Mouse (Mus musculus) T-helper 1 cell (primary cell): ENCODE results near the gene Bcl2l11.
"Not testable (repeated sequence)": the region's sequence is repeated elsewhere in the genome, so short reads cannot be mapped to it uniquely, and the experiment has no call there.

Source experiments
- in situ Hi-C: fragments of 300-600 bp; cut with MboI, MseI; formaldehyde crosslinking; loops from one replicate; pipeline ENCODE4 v1.15.1; 2025; ENCODE audit warnings: high pct_unique_total_duplicates

Bcl2l11 gene

DNA sequence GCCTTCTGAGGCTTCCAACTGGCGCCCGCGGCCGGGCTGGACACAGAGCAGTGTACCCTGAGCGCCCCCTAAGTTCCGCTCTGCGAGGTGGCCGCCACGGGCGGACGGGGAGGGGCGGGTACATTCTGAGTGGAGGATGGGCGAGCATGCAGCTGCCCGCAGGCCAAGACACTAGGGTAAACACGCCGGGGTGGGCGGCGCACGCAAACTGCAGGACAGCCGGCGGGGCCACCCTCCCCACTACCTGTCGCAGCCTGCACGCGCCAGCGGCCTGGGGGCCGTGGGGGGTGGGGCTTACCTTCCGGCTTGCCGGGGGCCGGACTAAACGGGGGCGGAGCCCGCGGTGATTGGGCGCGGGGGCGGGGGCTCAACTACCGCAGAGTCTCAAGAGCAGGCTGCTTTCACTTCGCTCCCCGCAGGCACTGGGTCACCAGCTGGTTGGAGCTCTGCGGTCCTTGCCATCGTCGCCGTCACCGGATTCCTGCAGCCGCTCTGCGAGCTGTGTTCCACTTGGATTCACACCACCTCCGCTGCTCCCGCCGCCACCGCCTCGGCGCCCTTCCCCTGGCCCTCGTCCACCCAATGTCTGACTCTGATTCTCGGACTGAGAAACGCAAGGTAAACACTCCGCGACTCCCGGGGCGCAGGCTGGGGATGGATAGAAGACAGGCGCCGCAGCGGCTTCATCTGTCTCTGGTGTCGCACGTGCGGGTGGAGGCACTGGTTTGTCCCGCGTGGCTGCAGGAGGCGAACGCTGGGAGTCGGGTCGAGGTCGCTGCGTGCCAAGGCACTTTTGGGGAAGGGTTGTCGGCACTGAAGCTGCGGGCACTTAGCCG, at the start of gene Bcl2l11:
Gene Bcl2l11, plus strand, starts transcription at position 404 of the 836 bp plus-strand sequence.
- in situ Hi-C loops, result no loop called here

DNA sequence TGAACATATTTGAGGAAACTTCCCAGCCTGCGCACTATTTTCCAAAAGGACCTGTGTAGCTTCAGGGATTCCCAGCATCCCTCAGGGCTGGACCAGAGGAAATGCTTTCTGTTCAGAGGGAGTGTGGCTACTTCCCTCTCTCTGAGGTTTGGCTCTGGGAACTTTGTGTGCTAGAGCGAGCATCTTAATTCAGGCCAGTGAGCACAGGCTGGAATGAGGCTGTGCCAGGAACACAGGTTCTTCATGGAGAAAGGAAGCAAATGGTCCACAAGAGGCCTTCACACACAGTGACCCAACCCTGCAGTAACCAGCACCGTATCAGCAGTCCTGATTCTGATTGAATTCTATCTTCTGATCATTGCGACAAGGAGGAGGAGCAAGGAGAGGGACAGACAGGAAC, 48.9 kb upstream of the Bcl2l11 start:
- in situ Hi-C loops, result loop anchor here (5.0 kb wide), 1 partner anchor 45 kb away; no protein-coding TSS in a partner anchor

DNA sequence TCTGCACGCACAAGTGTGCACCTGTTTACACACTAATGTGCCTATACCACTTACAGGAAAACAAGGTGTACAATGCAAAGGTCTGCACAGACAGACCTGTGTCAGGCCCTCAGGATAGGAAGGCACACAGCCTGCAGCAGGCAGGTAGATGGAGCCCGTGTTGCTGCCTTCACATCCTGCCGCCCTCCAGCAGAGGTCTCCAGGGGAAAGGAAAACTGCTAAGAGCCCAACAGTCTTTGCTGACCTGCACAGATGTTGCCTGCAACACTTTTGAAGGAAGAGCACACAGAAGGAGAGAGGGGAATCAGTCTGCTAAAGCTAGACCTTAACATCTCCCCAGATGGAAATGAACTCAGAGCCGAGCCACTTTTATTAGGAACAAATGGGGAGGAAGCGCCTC, 47.0 kb upstream of the Bcl2l11 start:
- in situ Hi-C loops, result loop anchor here (5.0 kb wide), 1 partner anchor 43 kb away; no protein-coding TSS in a partner anchor

DNA sequence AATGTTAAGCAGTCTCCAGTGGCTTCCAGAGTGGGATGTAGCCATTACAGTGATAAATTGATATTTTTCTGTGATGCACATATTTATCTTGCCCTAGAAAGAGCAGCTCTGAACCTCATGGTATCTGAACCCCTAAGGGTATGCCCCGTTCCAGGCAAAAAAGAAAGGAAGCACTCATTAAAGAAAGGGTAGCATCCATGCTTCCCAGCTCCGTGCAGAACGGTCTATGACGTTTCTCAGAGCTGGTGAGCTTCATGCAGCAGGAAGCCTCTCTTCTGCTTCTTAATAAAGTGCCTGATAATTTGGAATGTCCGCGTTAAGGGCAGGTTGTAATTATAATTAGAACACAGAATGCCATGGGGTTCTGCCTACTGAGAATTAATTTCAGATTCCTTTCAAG, 46.5 kb upstream of the Bcl2l11 start:
- in situ Hi-C loops, result loop anchor here (5.0 kb wide), 1 partner anchor 43 kb away; no protein-coding TSS in a partner anchor

DNA sequence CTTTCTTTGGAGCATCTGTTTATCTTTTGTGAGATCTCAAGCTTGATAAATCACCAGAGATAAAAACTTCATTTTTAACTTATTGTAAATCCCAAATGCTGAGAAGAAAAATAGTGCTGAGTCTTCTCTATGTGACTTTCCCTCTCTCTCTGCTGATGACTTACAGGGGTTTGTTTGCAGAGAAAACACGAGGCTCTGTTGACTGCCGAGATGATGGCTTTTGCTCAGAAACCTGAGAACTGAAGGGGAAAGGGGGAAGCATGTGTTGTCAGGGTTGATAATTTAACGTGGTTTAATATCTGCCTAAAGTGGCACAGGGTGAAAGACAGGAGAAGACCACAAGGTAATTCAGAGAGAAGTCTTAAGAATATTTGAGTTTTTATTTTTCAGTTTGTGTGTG, 42.0 kb upstream of the Bcl2l11 start:
- in situ Hi-C loops, result no loop called here

DNA sequence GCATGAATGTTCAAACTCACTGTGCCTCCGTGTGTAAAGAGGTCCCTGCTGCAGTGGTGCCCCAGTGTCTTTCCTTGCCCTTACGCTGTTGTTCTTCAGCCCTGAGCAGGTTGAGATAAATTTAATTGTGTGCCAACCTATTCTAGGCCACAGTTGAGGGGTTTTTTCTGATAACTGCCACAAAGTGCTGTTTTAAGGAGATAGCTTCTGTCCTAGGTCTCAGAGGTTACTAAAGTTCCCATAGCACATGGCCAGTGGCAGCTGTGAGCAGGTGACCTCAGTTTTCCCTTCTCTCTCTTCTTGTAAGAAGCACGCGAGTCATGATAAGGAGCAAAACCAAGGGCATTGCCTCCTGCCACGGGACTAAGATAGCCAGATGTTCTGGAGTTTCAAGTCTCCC, 41.2 kb upstream of the Bcl2l11 start:
- in situ Hi-C loops, result no loop called here

DNA sequence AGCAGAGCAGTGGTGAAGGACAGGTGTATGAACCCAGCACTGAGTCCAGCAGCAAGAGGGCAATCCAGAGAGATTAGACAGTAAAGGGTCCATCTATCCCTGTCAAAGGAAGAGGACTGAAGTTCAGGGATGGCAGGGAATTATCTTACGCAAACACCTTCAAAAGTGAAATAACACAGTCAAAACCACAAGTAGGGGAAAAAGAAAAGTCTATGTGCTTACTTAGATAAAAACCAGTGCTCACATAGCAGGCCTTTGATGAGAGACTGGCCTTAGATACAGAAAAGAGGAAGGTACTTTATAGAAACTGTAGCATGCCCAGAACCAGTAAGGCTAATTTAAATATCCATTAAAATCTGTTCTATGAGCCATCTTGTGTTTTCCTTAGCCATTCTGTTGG, 40.4 kb upstream of the Bcl2l11 start:
- in situ Hi-C loops, result no loop called here

GRCm38 (mm10) chr2:128086301-128086886, 39.4 kb upstream of the Bcl2l11 start:
- in situ Hi-C loops, result no loop called here

DNA sequence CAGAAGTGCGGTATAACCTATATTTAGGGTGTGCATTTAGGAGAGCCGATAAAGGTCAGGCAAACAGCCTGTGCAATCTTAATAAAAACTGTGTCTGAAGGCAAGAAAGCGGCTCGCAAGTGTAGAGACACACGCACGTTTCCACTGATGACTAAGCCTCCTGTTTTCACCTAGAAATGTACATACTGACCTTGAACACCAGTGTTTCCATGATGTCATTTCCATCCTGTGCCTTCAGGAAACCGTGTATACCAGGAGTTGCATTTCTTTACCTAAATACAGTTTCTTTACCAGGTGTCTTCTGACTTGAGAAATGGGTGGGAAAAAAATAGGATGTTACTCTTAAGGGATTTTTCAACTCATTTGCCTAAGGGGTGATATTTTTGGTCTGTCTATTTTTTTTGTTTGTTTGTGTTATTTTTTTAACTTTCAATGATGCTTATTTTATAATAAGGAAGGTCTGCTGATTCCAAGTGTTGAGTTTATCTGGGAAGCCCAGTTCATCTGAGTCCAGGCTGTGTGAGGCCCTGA, 38.8 kb upstream of the Bcl2l11 start:
- in situ Hi-C loops, result no loop called here

DNA sequence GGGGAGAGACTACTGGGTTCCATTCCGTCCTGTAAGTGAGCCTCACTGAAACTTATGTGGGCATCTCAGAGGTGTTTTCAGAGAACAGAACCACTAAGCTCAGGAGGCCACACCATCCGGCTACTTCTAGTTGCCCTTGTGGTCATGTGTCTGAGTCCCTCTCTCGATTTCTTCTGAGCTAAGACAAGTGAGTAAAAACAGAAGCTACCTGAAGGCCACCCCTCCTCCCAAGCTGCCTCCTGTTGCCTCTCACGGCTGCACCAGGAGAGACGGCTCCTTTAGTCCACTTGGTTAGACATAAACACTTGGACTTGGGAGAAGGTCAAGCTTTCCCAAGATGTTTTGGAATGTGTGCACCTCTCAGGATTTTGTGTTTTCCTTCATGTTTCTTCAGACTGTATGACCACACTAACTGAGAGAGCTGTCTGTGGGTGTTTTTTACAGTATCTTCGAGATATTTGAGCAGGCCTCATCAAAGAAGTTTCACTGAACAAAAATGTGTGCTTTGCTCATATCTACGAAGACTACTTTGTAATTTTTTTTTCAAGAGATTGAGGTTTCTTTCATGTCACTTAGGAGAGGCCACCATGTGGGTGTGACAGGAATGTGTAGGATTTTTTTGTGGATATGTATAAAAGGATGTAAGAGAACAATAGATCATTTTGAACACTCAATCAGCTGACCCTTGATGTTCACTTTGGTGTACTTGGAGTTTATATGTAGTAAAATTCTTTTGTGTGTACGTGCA, 37.9 kb upstream of the Bcl2l11 start:
- in situ Hi-C loops, result no loop called here

DNA sequence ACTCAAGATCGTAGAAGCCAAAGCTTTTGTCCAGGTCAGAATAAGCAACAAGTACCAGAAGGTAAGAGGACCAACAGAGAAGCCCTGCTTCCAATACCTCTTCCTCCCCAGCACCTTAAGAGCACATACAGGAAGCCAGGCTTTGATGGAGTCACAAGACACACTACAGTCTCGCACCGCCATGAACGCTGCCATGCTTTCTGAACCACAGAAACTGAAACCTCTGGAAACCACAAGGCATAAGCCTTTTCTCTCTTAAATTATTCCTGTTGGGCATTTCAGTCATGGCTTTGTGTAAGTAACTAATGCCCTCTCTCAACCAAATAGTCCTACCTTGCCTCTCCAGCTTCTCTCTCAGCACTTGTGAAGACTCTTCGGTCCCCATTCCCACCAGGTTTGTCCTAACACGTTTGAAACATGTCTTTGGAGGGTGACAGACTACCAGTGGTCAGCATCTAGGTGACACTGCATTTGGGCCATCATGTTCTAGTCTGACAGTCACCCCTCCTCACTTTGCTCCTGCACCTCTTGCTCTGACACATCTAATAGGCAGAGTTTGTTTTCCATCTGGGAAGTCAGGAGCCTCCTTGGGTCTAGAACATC, 35.5 kb upstream of the Bcl2l11 start:
- in situ Hi-C loops, result no loop called here

- in situ Hi-C loops, result no loop called here
Measured at GRCm38 (mm10) chr2:128091431-128092369, 34.1 kb upstream of the Bcl2l11 start.

GRCm38 (mm10) chr2:128092451-128092850, 33.4 kb upstream of the Bcl2l11 start:
- in situ Hi-C loops, result no loop called here

- in situ Hi-C loops, result no loop called here
Measured at GRCm38 (mm10) chr2:128094196-128094595, 31.6 kb upstream of the Bcl2l11 start.

- in situ Hi-C loops, result no loop called here
Measured at GRCm38 (mm10) chr2:128094602-128095001, 31.2 kb upstream of the Bcl2l11 start.

DNA sequence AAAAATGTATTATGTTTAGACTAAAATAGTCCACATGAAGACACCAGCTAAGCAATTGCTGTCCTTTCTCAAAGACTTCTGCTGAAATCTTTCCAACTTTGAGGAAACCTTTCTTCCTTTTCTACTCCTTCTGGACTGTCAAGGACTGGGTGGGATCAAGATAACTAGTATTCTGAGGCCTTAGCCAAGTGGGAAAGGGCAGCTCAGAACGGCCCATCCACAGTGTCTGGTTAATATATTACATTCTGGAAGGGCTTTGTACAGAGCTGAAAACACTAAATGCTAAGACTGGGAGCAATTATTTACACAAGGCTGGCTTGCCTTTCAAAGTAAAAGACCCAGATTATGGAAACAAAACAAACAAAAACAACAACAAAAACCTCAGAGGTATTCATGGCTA, 30.6 kb upstream of the Bcl2l11 start:
- in situ Hi-C loops, result no loop called here

GRCm38 (mm10) chr2:128096070-128096469, 29.8 kb upstream of the Bcl2l11 start:
- in situ Hi-C loops, result no loop called here

- in situ Hi-C loops, result not testable (repeated sequence)
Measured at GRCm38 (mm10) chr2:128098118-128098517, 27.7 kb upstream of the Bcl2l11 start.

DNA sequence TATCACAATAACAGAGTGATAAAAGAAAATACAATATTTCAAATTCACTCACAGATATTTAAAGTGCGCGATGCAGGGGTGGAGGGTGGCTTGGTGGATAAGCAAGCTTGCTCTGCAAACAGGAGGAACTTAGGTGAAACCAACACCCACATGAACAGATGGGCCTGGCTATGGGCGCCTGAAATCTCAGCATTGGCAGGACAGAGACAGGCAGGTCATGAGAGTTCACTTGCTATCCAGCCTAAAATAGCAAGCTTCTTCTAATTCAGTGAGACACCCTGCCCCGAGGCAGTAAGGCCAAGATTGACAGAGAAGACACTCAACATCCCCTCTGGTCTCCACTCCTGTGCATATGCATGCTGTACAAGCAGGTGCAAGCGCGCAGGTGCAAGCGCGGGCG, 23.8 kb upstream of the Bcl2l11 start:
- in situ Hi-C loops, result no loop called here

DNA sequence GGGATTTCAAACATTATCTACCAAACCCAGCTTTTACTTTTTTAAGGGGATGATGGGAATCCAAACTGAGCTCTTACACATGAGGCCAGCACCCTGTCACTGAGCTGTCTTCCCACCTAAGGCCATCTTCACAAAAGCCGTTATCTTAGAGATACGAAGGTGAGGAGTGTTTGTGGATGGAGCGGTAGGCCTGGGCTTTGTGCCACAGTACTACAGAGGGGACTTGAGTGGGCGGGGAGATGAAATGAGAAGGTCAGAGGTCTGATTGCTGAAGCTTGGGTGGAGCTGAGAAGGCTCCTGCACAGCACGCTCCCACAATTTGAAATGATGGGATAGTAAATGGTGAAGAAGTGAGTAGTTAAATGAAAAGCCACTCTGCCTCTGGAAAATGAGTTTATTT, 21.0 kb upstream of the Bcl2l11 start:
- in situ Hi-C loops, result no loop called here

DNA sequence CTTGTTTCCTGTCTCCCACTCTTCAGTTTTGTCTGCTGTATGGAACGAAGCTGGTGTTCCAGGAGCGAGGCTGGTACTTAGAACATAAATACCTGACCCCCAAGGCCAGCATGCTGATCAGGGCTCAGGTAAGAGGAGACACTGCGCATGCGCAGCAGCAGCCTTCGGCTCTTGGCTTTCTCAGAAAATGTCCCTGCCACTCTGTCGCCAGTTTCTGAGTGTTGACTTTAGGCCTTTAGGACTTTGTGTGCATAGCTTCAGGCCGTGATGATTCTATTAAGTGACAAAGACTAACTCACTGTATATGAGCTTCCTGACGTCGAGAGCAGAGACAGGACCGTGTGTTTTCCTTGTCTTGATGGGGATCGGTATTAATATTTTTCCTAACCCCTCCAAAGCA, 20.2 kb upstream of the Bcl2l11 start:
- in situ Hi-C loops, result no loop called here
